Mouse (Mus musculus) kidney, adult 2 months (tissue): ENCODE measurements around the gene Cdh1.

Source experiments
- CTCF ChIP-seq: fragments of 200-500 bp; conservative IDR thresholded peaks from 2 replicates; pipeline ENCODE4 v1.5.1; 2011; ENCODE audit warnings: low read depth, mild to moderate bottlenecking, control low read depth, low read length, moderate library complexity, mixed read lengths; ENCODE audit not compliant: insufficient read depth, insufficient read length
- POLR2A ChIP-seq: fragments of 200-500 bp; IDR thresholded peaks from one replicate; pipeline ENCODE4 v1.6.1; 2011; ENCODE audit warnings: low read depth, low read length, control low read depth

GRCm38 (mm10) chr8:106574283-106574682 is 28.9 kb upstream of the Cdh1 start:
- TF ChIP-seq POLR2A (no peak), CTCF (no peak)
